Mouse (Mus musculus) adrenal gland, adult 8-10 months (tissue): ENCODE data around the gene Zfp874a. TPM values are rescaled to one million over a fixed set of nuclear protein-coding genes. Genes with fewer than 3 reads are reported as not detected.
"Not testable (repeated sequence)": the region's sequence is repeated elsewhere in the genome, so short reads cannot be mapped to it uniquely, and the experiment has no call there.

Experiments used
- DNase-seq: peaks from one replicate; pipeline ENCODE4 v3.0.0; 2022
- total RNA-seq, 4 experiments: library from RNA; stranded (reverse); gene quantifications; 2 replicates each; pipeline ENCODE4 v1.2.4; 2022

Gene Zfp874a
- 10 to 100 TPM; 17.9 to 28.8 (median 23.0) TPM for total RNA-seq

- peak; percentile 92 for DNase-seq
Measured at GRCm38 (mm10) chr13:67451172-67452020, at the start of gene Zfp874a. Zfp874a (minus strand) TSS chr13:67451624.

- DNase-seq = no peak
Measured at GRCm38 (mm10) chr13:67500908-67501307, 49.5 kb upstream of the Zfp874a start.

DNA sequence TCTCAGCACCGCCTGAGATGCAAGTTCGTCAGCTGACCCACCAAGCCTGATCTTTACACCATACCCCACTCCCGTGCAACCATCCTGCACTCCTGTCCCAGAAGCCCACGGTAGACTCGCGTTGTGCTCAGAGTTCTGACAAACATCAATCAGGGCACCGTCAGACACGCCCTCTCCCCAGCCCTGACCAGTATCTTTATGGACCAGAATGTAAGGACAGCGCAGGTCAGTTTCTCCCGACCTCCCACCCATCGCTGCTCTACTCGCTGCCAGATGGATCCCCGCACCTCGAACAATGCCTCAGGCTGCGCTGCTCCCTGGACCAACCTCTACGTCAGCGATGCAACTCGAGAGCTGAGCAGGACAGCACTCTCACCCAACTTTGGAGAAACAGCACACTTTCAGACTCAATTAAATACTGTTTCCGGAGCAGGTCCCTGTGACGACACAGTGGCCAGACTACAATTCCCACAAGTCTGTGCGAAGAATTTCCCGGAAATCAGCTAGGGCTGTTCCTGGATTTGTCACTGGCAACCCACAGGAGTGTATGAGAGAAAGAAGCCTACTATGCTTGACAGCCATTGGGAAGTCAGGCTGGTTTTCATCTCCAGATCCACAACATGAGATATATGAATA lies 48.8 kb upstream of the Zfp874a start, which contains the start of gene Zfp58:
Gene Zfp58, minus strand, starts transcription at position 472 of the 636 bp plus-strand sequence.
- DNase-seq = peak; percentile 84

- DNase-seq = no peak
Measured at GRCm38 (mm10) chr13:67495631-67496030, 44.2 kb upstream of the Zfp874a start.

DNA sequence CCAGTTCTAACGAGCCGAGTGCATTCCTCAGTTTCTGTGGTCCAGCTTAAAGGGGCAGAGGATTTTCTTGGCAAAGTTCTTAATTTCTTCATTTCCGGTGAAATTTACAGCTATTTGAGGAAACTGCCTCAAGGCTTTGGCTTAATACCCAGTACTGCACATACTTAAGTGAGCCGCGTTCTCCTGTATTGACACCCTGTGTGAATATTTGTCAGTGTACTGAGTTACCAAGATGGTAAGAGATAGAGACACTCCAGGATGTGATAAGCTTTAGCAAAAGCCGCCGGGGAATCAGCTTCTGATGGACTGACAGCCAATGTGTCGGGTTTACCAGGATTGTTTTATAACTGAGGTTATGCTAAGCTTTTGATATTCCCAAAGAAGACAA lies 33.0 kb upstream of the Zfp874a start:
- no peak for DNase-seq

DNA sequence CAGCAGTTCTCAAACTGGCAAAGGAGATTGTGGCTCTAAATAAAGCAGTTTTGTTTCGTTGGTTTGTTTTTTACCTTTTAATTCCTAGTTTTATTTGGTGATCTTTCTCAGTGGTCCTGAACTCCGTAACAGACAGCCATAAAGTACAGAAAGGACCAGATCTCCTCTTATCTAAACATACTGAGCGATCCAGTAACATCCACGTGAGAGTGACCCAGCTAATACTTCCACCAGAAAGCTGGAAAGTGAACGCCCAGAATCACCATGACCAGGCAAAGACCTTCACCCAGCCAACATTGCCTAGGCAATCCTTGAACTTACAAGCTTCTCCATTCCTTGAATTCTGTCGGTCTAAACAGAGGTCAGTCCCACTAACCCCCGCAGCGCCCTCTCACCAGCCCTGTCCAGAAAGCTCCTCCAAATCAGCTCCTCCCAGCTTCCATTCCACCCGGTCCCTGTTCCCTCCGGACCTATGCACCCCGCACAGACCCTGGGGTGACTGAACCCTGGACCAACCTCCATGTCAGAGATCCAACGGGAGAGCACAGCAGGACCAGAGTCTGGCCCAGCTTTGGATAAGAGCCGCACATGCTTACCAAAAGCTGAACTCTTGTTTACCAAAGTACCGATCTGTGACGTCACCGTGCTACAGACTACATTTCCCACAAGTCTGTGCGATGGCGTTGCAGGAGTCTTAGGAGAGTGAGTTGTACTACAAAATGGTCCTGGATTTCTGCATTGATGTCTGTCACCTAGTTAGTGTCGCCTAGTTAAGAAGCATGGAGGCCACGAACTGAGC lies 32.4 kb upstream of the Zfp874a start, which contains the start of gene Zfp874b:
Gene Zfp874b, minus strand, starts transcription at position 634 of the 799 bp plus-strand sequence.
- DNase-seq = peak; percentile 85

DNA sequence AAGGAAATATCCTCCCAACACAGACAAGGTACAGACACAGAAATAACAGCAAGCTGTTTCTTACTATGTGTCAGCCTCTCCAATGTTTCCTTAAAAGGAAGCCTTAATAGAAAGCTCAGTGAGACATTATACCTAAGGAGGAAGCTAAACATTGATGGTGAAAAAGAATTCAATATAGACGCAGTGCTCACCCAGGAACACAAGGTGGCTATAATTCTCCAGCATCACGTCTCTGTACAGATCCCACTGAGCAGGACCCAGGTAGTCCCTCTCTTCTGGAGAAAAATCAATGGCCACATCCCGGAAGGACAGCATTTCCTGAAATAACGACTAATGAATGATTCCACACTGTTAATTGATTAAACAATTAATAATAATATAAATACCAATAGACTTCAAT lies 30.1 kb upstream of the Zfp874a start:
- DNase-seq = no peak

GRCm38 (mm10) chr13:67469274-67469673 lies 17.9 kb upstream of the Zfp874a start:
- DNase-seq = no peak

DNA sequence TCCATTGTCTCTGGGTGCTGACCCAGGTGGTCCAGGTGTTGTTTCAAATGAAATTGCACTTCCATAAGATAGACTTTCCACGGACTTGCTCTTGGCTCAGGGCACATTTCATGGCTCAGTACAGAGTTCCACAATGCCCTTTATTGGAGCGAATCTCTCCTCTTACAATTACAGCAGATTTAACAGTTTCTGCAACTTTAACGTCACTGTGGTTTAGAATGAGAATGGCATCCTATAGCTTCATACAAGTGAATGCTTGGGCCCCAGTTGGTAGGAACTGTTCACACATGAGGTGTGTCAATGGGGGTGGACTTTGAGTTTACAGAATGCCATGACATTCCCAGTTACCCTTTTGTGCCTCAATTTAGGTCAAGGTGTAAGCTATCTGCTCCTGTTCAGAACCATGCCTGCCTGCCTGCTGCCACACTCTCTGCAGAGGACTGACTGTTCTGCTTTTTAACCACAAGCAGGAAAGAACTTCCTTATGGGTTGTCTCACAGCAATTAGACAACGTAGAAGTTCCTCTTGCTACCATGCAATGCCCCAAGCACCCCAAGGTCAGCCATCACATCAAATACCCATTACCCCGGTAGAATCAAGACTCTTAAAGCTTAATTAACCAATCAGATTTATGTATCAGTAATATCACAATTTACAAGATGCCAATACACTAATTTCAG lies 12.2 kb upstream of the Zfp874a start:
- DNase-seq = not testable (repeated sequence)

DNA sequence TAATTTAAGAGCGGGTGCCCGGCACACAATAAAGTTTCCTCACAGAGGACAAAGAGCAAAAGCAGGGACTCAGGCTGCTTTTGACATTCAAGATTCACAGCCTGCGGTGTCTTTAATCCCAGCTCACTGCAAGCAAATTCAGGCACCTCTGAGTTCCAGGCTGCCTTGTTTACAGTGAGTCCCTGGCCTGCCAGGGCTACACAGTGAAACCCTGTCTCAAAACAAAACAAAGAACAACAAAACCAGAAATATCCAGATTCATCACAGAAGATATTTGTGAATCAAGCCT lies 541 bp upstream of the Zfp874a start:
- DNase-seq = no peak

DNA sequence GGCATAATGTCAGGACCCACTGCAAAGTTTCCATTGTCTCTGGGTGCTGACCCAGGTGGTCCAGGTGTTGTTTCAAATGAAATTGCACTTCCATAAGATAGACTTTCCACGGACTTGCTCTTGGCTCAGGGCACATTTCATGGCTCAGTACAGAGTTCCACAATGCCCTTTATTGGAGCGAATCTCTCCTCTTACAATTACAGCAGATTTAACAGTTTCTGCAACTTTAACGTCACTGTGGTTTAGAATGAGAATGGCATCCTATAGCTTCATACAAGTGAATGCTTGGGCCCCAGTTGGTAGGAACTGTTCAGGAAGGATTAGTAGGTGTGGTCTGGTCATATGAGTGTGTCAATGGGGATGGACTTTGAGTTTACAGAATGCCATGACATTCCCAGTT lies 14.3 kb downstream of the Zfp874a start:
- not testable (repeated sequence) for DNase-seq

DNA sequence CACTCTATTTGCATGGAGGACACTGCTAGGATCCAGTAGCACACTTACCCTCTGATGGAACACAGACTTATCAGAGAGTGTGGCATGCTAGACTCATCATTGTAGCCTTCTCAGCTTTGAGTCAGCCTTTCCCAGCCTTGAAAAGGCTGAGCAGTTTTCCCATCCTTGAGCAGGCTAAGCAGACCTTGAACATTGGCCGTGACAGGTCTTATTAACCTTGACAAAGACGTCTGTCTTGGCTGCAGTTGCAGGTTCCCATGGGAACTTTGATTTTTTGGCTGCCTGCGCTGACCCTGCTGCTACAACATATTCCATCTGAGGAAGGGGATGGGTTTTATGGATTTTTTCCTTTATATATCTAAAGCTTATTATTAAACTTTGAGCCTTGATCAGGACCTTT lies 23.3 kb downstream of the Zfp874a start:
- DNase-seq = peak; percentile 83

GRCm38 (mm10) chr13:67425699-67426098 lies 25.7 kb downstream of the Zfp874a start:
- not testable (repeated sequence) for DNase-seq

- DNase-seq = not testable (repeated sequence)
Measured at GRCm38 (mm10) chr13:67422532-67422931, 28.9 kb downstream of the Zfp874a start.

GRCm38 (mm10) chr13:67421207-67421857 lies 30.1 kb downstream of the Zfp874a start, which contains the start of gene Zfp459:
Zfp459 (minus strand) TSS chr13:67421418.
- peak; percentile 16 for DNase-seq

DNA sequence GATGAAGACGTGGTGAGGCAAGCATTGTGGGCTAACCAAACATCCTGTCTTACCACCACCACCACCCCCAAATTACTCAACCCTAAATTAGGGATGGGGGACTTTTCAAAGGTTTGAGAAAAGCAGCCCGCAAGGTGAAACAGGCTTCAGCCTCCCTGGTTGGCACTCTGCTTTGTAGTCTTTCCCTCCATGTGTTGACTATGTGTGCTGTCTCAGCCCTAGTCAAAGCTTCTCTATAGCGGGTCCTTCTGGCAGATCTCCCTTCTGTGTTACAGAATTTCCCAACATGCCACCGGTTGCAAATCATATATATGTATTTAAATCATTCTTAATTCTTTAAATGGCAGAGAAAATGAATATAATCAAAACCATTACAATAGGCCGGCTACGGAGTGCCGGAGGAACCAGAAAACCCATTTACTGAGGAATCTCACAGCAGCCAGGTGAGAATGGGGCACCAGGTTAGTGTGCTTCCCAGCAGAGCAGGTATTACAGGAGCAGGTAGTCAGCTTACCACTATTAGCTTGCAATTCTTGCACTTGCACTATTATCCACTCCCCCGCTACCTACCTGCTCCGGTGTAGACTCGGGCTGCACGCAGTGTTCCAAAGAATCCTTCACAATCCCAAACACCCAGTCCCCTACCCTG lies 30.7 kb downstream of the Zfp874a start:
- DNase-seq = no peak

- no peak for DNase-seq
Measured at GRCm38 (mm10) chr13:67416811-67417210, 34.6 kb downstream of the Zfp874a start.

DNA sequence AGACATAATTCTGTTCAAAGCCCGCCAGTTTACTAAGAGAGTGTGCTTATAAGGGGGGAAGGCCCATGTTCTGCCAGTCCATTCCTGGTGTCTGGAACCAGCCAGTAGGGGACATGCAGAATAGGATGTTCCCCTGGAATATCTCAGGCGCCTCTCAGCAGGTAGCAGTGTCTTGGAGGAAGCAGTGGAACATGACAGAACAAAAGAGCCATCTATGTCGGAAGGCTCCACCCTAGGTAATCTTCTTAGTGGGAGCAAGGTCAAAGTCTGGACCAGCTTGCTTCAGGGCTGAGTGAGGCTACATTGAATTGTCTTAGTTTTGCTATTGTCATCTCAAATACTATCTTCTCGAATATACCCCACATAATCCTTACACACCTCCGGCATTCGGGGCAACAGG lies 35.7 kb downstream of the Zfp874a start:
- no peak for DNase-seq

DNA sequence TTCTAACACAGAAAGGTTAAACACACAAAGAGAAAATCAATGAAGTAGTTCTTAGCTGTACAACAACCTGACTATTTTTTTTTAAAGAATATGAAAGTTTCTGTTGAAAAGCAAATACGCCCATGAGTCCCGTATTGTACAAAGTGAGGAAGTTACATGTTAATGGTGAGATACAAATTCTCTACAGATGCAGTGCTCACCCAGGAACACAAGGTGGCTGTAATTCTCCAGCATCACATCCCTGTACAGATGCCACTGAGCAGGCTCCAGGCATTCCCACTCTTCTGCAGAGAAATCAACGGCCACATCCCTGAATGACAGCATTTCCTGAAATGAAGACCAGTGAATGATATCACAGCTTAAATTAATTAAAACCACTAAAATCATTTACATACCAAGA lies 37.8 kb downstream of the Zfp874a start:
- DNase-seq = not testable (repeated sequence)

DNA sequence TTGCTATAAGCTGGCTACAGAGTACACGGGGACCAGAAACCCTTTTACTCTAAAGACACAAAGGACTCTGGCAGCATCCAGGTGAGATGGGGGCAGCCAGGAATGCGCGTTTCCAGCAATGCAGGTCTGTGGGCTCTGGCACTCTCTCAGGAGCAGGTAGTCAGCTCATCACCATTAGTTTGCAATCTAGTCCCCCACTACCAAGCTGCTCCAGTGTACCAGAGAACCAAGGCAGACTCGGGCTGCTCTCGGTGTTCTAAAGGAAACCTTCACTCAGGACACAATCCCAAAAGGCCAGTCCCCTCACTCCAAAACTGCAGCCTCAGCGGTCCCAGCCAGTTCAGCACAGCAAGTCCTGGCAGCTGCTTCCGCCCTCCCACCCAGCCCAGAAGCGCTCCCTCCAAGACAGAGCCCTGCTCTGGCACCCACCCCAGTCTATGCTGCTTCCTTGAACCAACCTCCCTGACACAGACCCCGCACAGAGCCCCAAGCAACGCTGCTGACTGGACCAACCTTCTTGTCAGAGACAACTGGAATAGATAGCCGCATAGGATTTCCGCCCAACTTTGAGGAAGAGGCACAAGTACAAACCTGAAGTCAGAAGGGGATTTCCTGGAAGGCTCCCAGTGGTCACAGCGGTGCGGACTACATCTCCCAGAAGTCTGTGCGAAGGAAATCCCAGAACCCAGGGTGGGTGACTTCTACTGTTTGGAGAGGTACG lies 52.1 kb downstream of the Zfp874a start, which contains the start of gene Zfp429:
Gene Zfp429, minus strand, starts transcription at position 637 of the 721 bp plus-strand sequence.
- DNase-seq = peak; percentile 59
